Mouse (Mus musculus) large intestine, adult 2 months (tissue): ENCODE data around the gene Hist1h2bh. TPM values are rescaled to one million over a fixed set of nuclear protein-coding genes. Genes with fewer than 3 reads are reported as not detected.
"Not testable (repeated sequence)": the region's sequence is repeated elsewhere in the genome, so short reads cannot be mapped to it uniquely, and the experiment has no call there.

Experiments used
- DNase-seq: peaks from one replicate; pipeline ENCODE4 v3.0.0-alpha.2; 2012; ENCODE audit warnings: low read depth, low spot score
- WGBS: fragments of 180-500 bp; shearing (Covaris S2); methylation state at CpG from one replicate; pipeline ENCODE4 v1.1.7; 2018; 5-methylcytosine and 5-hydroxymethylcytosine counted together
- polyA plus RNA-seq: library from polyadenylated mRNA; depleted of rRNA; stranded (reverse); fragments of >200 nt; gene quantifications from 2 replicates; pipeline ENCODE4 v1.2.3, GENCODE M21; 2012; rRNA removed

The Hist1h2bh gene
- polyA plus RNA-seq = 5.2 and 6.8 TPM in 2 replicates

- WGBS = under 1% methylated on average over 39 of the region's 42 CpGs
- DNase-seq = not testable (repeated sequence)
Observed at GRCm38 (mm10) chr13:23542999-23543607, at the start of gene Hist1h2bh. Gene Hist1h2bh, minus strand, starts transcription at chr13:23543392.

- WGBS = 40% methylated on average over 7 of the region's 7 CpGs
- no peak for DNase-seq
Observed at GRCm38 (mm10) chr13:23592614-23593013, 49.4 kb upstream of the Hist1h2bh start.

GRCm38 (mm10) chr13:23591886-23592285 is 48.7 kb upstream of the Hist1h2bh start:
- not testable (repeated sequence) for DNase-seq
- 85% methylated on average over 7 of the region's 7 CpGs for WGBS

- no peak for DNase-seq
- 93% methylated on average over 7 of the region's 7 CpGs for WGBS
Observed at GRCm38 (mm10) chr13:23591206-23591605, 48.0 kb upstream of the Hist1h2bh start.

- DNase-seq = no peak
- WGBS = 2% methylated on average over 1 of the region's 1 CpGs
Observed at GRCm38 (mm10) chr13:23586940-23587225, 43.7 kb upstream of the Hist1h2bh start.

GRCm38 (mm10) chr13:23586099-23586939 is 43.1 kb upstream of the Hist1h2bh start:
- WGBS = 1% methylated on average over 22 of the region's 22 CpGs
- no peak for DNase-seq

- WGBS = under 1% methylated on average over 34 of the region's 36 CpGs
- DNase-seq = peak; percentile 81
Observed at GRCm38 (mm10) chr13:23585442-23586098, 42.4 kb upstream of the Hist1h2bh start.

- DNase-seq = no peak
- WGBS = under 1% methylated on average over 21 of the region's 21 CpGs
Observed at GRCm38 (mm10) chr13:23585029-23585441, 41.8 kb upstream of the Hist1h2bh start.

- DNase-seq = no peak
Observed at GRCm38 (mm10) chr13:23584331-23584730, 41.1 kb upstream of the Hist1h2bh start.

GRCm38 (mm10) chr13:23583387-23584068 is 40.3 kb upstream of the Hist1h2bh start:
- no peak for DNase-seq

- 20% methylated on average over 6 of the region's 6 CpGs for WGBS
- DNase-seq = no peak
Observed at GRCm38 (mm10) chr13:23582219-23583056, 39.2 kb upstream of the Hist1h2bh start.

- WGBS = under 1% methylated on average over 43 of the region's 43 CpGs
- DNase-seq = peak; percentile 96
Observed at GRCm38 (mm10) chr13:23581408-23582218, 38.4 kb upstream of the Hist1h2bh start, which contains the start of gene Hist1h4d. Gene Hist1h4d, plus strand, starts transcription at chr13:23581598.

GRCm38 (mm10) chr13:23577835-23578234 is 34.6 kb upstream of the Hist1h2bh start:
- 91% methylated on average over 1 of the region's 1 CpGs for WGBS
- DNase-seq = no peak

GRCm38 (mm10) chr13:23576906-23577639 is 33.9 kb upstream of the Hist1h2bh start:
- WGBS = 51% methylated on average over 6 of the region's 6 CpGs
- no peak for DNase-seq

- DNase-seq = no peak
- WGBS = 47% methylated on average over 7 of the region's 7 CpGs
Observed at GRCm38 (mm10) chr13:23576351-23576881, 33.2 kb upstream of the Hist1h2bh start.

- WGBS = 4% methylated on average over 13 of the region's 40 CpGs
- DNase-seq = not testable (repeated sequence)
Observed at GRCm38 (mm10) chr13:23575864-23576313, 32.7 kb upstream of the Hist1h2bh start.

GRCm38 (mm10) chr13:23575271-23575851 is 32.2 kb upstream of the Hist1h2bh start, which contains the start of gene Hist1h3d:
Gene Hist1h3d, plus strand, starts transcription at chr13:23575763.
- DNase-seq = no peak
- 1% methylated on average over 18 of the region's 18 CpGs for WGBS
